Comparison of ENCODE assay signal across 7 mouse cellular contexts in the genomic region with DNA sequence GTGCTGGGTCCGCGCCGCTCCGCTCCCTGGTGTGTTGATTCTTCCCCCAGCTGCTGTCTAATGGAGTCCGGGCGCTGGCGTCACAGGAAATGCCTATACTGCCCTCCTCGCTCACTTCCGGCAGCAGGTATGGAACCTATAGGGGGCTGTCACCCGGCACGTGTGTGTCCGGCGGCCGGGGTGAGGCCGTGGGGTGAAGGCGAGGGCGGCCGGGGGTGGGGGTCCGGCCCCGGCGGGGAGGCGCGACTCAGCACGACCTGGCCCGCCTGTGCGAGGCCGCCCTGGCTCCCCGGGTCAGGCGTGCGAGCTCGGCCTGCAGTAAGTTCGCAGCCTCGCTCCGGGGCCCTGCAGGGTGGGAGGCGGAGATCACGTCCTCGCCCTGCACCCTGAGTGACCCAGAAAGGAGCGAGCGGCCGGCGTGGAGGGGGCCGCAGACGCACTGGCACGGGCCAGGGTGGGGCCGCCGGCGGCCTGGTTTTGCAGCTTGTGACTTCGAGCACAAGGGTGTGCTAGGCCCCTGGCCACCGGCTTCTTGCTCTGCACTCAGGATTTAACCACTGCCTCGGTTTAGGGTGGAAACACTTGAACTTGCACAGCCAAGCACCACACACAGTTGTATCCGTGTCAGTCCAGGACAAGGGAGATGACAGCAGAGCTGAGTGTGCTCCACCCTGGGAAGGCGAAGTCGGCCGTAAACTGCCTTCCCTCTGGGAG. TPM values are rescaled to one million over a fixed set of nuclear protein-coding genes. Genes with fewer than 3 reads are reported as not detected.
DNase-seq lines count a peak whose midpoint lies in the region; ATAC-seq and TF ChIP-seq lines count a peak whose summit lies in the region.

A gene (minus strand): TSS at position 82 of the 714 bp plus-strand sequence.

- peak; percentile 88 for ATAC-seq in intestine, postnatal 0 days
- ATAC-seq in midbrain, embryonic 12.5 days (ENCODE audit: low FRiP score, low read depth) = peak; percentile 92

- peak within 1 kb of the TSS; percentile 94 for H3K27ac ChIP-seq in intestine, postnatal 0 days (ENCODE audit: low read depth, low read length)
- H3K27ac ChIP-seq in midbrain, embryonic 12.5 days (replicated peaks) = peak within 1 kb of the TSS; percentile 95
- peak within 1 kb of the TSS; percentile 68 for H3K27ac ChIP-seq in small intestine, adult 2 months (ENCODE audit: insufficient read depth, low read depth, low read length)

- H3K36me3 ChIP-seq in intestine, postnatal 0 days (ENCODE audit: control insufficient read depth, insufficient read depth) = 0 out of 2 replicates have a peak, but pooled peaks cover 3% of the 10 kb centered on the region
- H3K36me3 ChIP-seq in midbrain, embryonic 12.5 days = no peaks in the 10 kb centered on the region
- peaks cover 5% of the 10 kb centered on the region for H3K36me3 ChIP-seq in small intestine, adult 2 months (ENCODE audit: control insufficient read depth, insufficient read depth, low read length)

- no peaks in the 10 kb centered on the region for H3K27me3 ChIP-seq in intestine, postnatal 0 days (replicated peaks; ENCODE audit: control insufficient read depth, insufficient read depth, low read length)
- H3K27me3 ChIP-seq in midbrain, embryonic 12.5 days = no peaks in the 10 kb centered on the region
- H3K27me3 ChIP-seq in small intestine, adult 2 months (ENCODE audit: control insufficient read depth, insufficient read depth, low read length) = no peaks in the 10 kb centered on the region

- peak; percentile 37 for TF ChIP-seq CTCF in intestine, postnatal 0 days (IDR thresholded peaks at IDR 0.05; ENCODE audit: low read depth)
- no peak for TF ChIP-seq CTCF in small intestine, adult 2 months (IDR thresholded peaks at IDR 0.05; ENCODE audit: extremely low read depth, insufficient read length, insufficient replicate concordance, low read depth, low read length)

- H3K9ac ChIP-seq in intestine, postnatal 0 days (ENCODE audit: low read depth, low read length) = peak within 1 kb of the TSS; percentile 99
- H3K9ac ChIP-seq in midbrain, embryonic 12.5 days (replicated peaks) = peak within 1 kb of the TSS; percentile 99

- peak; percentile 76 for TF ChIP-seq POLR2A in small intestine, adult 2 months (IDR thresholded peaks at IDR 0.05; ENCODE audit: low read depth, low read length)

- intact Hi-C loops in left cerebral cortex, postnatal 4 days (cut with DNase I) = no loop called here

- H3K4me2 ChIP-seq in intestine, postnatal 0 days (replicated peaks; ENCODE audit: low read depth) = peak within 1 kb of the TSS; percentile 90
- peak within 1 kb of the TSS; percentile 95 for H3K4me2 ChIP-seq in midbrain, embryonic 12.5 days (replicated peaks)

- no peaks in the 10 kb centered on the region for H3K9me3 ChIP-seq in intestine, postnatal 0 days (ENCODE audit: control insufficient read depth)
- H3K9me3 ChIP-seq in midbrain, embryonic 12.5 days = no peaks in the 10 kb centered on the region

- peak; percentile 75 for DNase-seq in adrenal gland, adult 8-10 months
- peak; percentile 71 for DNase-seq in embryo, embryonic 11.5 days (ENCODE audit: low read depth, low spot score)
- DNase-seq in gonadal fat pad, adult 2 months (ENCODE audit: low read depth) = no peak
- peak; percentile 81 for DNase-seq in left cerebral cortex, postnatal 4 days

- H3K4me3 ChIP-seq in intestine, postnatal 0 days (ENCODE audit: low read depth, low read length) = peak within 1 kb of the TSS; percentile 83
- peak within 1 kb of the TSS; percentile 100 for H3K4me3 ChIP-seq in midbrain, embryonic 12.5 days
- peak within 1 kb of the TSS; percentile 100 for H3K4me3 ChIP-seq in small intestine, adult 2 months (ENCODE audit: low read depth, low read length)

- under 1% methylated on average over 54 of the region's 54 CpGs for WGBS in intestine, postnatal 0 days
- WGBS in midbrain, embryonic 12.5 days = 2% methylated on average over 50 of the region's 54 CpGs
- under 1% methylated on average over 54 of the region's 54 CpGs for WGBS in small intestine, adult 2 months

- no peaks in the 10 kb centered on the region for H3K4me1 ChIP-seq in intestine, postnatal 0 days (replicated peaks; ENCODE audit: control insufficient read depth, insufficient read depth, low read length)
- peaks cover 24% of the 10 kb centered on the region for H3K4me1 ChIP-seq in midbrain, embryonic 12.5 days
- peaks cover 9% of the 10 kb centered on the region; the same call in 1 of the 2 replicates for H3K4me1 ChIP-seq in small intestine, adult 2 months (ENCODE audit: control insufficient read depth, insufficient read depth, insufficient read length, low read length)

RNA-seq across cellular contexts. Expression of the gene that starts here (rescaled TPM):
- 100 to 1,000 TPM; 120 to 162 (median 149) TPM for total RNA-seq in adrenal gland, adult 8-10 months (2022)
- 48.0 and 48.3 TPM in 2 replicates for polyA plus RNA-seq in gonadal fat pad, adult 2 months (2012; rRNA removed)
- polyA plus RNA-seq in intestine, postnatal 0 days (2015; fragmentation: Nextera tagmentation; extraction: Ambion mirVana) = 29.3 and 32.8 TPM in 2 replicates
- 100 to 1,000 TPM; 125 to 128 TPM for total RNA-seq in left cerebral cortex, postnatal 4 days (2021)
- polyA plus RNA-seq in midbrain, embryonic 12.5 days (2016; fragmentation: Nextera tagmentation; extraction: Ambion mirVana) = 41.6 and 53.4 TPM in 2 replicates
- polyA plus RNA-seq in small intestine, adult 2 months (2012; rRNA removed) = 9.6 and 19.6 TPM in 2 replicates
